Mouse (Mus musculus) testis, adult 2 months (tissue): Measurements from ENCODE around the gene Fam193b. TPM values are rescaled to one million over a fixed set of nuclear protein-coding genes. Genes with fewer than 3 reads are reported as not detected.

Experiments used
- H3K27ac ChIP-seq: fragments of 200-500 bp; 2 replicates; pipeline ENCODE4 v1.5.1; 2012; ENCODE audit warnings: low read depth, low read length; ENCODE audit not compliant: control insufficient read depth, insufficient read depth
- H3K27me3 ChIP-seq: fragments of 200-500 bp; 2 replicates; pipeline ENCODE4 v1.6.1; 2012; ENCODE audit warnings: mild to moderate bottlenecking, low read length, moderate library complexity; ENCODE audit not compliant: control insufficient read depth, insufficient read depth
- H3K36me3 ChIP-seq: fragments of 200-500 bp; 2 replicates; pipeline ENCODE4 v1.6.1; 2012; ENCODE audit warnings: mild to moderate bottlenecking, low read length; ENCODE audit not compliant: control insufficient read depth, insufficient read depth
- H3K4me1 ChIP-seq: fragments of 200-500 bp; 2 replicates; pipeline ENCODE4 v1.6.1; 2012; ENCODE audit warnings: low read length; ENCODE audit not compliant: control insufficient read depth, insufficient read depth
- H3K4me3 ChIP-seq: fragments of 200-500 bp; 2 replicates; pipeline ENCODE4 v1.5.1; 2012; ENCODE audit warnings: low read depth, mild to moderate bottlenecking, low read length, moderate library complexity, mixed read lengths; ENCODE audit not compliant: control insufficient read depth
- CTCF ChIP-seq: fragments of 200-500 bp; IDR thresholded peaks from 2 replicates; pipeline ENCODE4 v1.5.1; 2012; ENCODE audit warnings: low read depth, mild to moderate bottlenecking, inconsistent platforms, low read length, moderate library complexity; ENCODE audit not compliant: control insufficient read depth, insufficient read depth, insufficient replicate concordance
- POLR2A ChIP-seq: fragments of 200-500 bp; IDR thresholded peaks from 2 replicates; pipeline ENCODE4 v1.6.1; 2012; ENCODE audit warnings: low read depth, mild to moderate bottlenecking, inconsistent platforms, low read length, moderate library complexity; ENCODE audit not compliant: control insufficient read depth
- polyA plus RNA-seq: library from polyadenylated mRNA; depleted of rRNA; stranded (reverse); fragments of >200 nt; gene quantifications from 2 replicates; pipeline ENCODE4 v1.2.3, GENCODE M21; 2012; rRNA removed

Gene Fam193b
- polyA plus RNA-seq, 1 experiment: 28.8 TPM

GRCm38 (mm10) chr13:55495702-55496101 is 75.2 kb downstream of the Fam193b start:
- no peaks in the 10 kb centered on the region for H3K36me3 ChIP-seq
- H3K4me3 ChIP-seq: no peak overlapping the region; the same call in 1 of the 2 replicates
- H3K4me1 ChIP-seq: peaks cover 16% of the 10 kb centered on the region
- TF ChIP-seq POLR2A: no peak
- no peak for TF ChIP-seq CTCF
- H3K27me3 ChIP-seq: no peaks in the 10 kb centered on the region
- no peak overlapping the region for H3K27ac ChIP-seq

- H3K27ac ChIP-seq: no peak overlapping the region
- TF ChIP-seq CTCF: no peak
- no peak for TF ChIP-seq POLR2A
- no peaks in the 10 kb centered on the region for H3K36me3 ChIP-seq
- H3K4me3 ChIP-seq: no peak overlapping the region
- H3K4me1 ChIP-seq: peaks cover 16% of the 10 kb centered on the region
- H3K27me3 ChIP-seq: no peaks in the 10 kb centered on the region
Measured at GRCm38 (mm10) chr13:55494883-55495621, 75.9 kb downstream of the Fam193b start.

- Histone ChIP-seq H3K27me3 (no peaks in the 10 kb centered on the region), H3K27ac (no peak overlapping the region), H3K4me1 (peaks cover 16% of the 10 kb centered on the region), H3K4me3 (no peak overlapping the region), H3K36me3 (no peaks in the 10 kb centered on the region)
- TF ChIP-seq CTCF (no peak), POLR2A (no peak)
Measured at GRCm38 (mm10) chr13:55494257-55494656, 76.7 kb downstream of the Fam193b start.

Other genes starting within 250 kb of the Fam193b start
- gene Rab24, start 249.2 kb downstream of the Fam193b start, polyA plus RNA-seq: 33.4 and 37.0 TPM in 2 replicates
- 2.3 and 2.4 TPM in 2 replicates for gene Mxd3, start 241.3 kb downstream of the Fam193b start, polyA plus RNA-seq
- gene Lman2, start 208.3 kb downstream of the Fam193b start, polyA plus RNA-seq: 43.7 and 44.8 TPM in 2 replicates
- gene Rgs14, start 201.4 kb downstream of the Fam193b start, polyA plus RNA-seq: 0.10 and 0.14 TPM in 2 replicates
- 0.16 and 0.22 TPM in 2 replicates for gene Slc34a1, start 172.9 kb downstream of the Fam193b start, polyA plus RNA-seq
- gene Pfn3, start 155.9 kb downstream of the Fam193b start, polyA plus RNA-seq: 279 and 352 TPM in 2 replicates
- 3.0 and 3.4 TPM in 2 replicates for gene F12, start 144.3 kb downstream of the Fam193b start, polyA plus RNA-seq
- gene Grk6, start 126.0 kb downstream of the Fam193b start, polyA plus RNA-seq: 7.8 and 8.4 TPM in 2 replicates
- gene Prr7, start 106.9 kb downstream of the Fam193b start, polyA plus RNA-seq: 20.3 and 24.9 TPM in 2 replicates
- 89.3 and 101 TPM in 2 replicates for gene Dbn1, start 83.0 kb downstream of the Fam193b start, polyA plus RNA-seq
- 7.6 and 14.5 TPM in 2 replicates for gene Pdlim7, start 57.4 kb downstream of the Fam193b start, polyA plus RNA-seq
- 2.3 TPM in 2 replicates for gene Dok3, start 41.8 kb downstream of the Fam193b start, polyA plus RNA-seq
- gene Ddx41, start 34.5 kb downstream of the Fam193b start, polyA plus RNA-seq: 52.0 and 58.5 TPM in 2 replicates
- gene Tmed9, start 2.6 kb upstream of the Fam193b start, polyA plus RNA-seq: 35.4 and 36.5 TPM in 2 replicates
- gene B4galt7, start 28.8 kb upstream of the Fam193b start, polyA plus RNA-seq: 13.0 and 15.6 TPM in 2 replicates
- 24.8 and 26.8 TPM in 2 replicates for gene Caml, start 51.9 kb upstream of the Fam193b start, polyA plus RNA-seq
- 25.3 and 27.7 TPM in 2 replicates for gene Ddx46, start 63.9 kb upstream of the Fam193b start, polyA plus RNA-seq
- gene B230219D22Rik, start 122.0 kb upstream of the Fam193b start, polyA plus RNA-seq: 6.1 and 7.6 TPM in 2 replicates
- 7.8 and 8.1 TPM in 2 replicates for gene Txndc15, start 143.5 kb upstream of the Fam193b start, polyA plus RNA-seq
- 4.8 and 6.3 TPM in 2 replicates for gene Pcbd2, start 156.2 kb upstream of the Fam193b start, polyA plus RNA-seq
- gene Catsper3, start 213.4 kb upstream of the Fam193b start, polyA plus RNA-seq: 85.0 and 111 TPM in 2 replicates